Mouse (Mus musculus): ENCODE results near the gene Nfkb2. TPM values are rescaled to one million over a fixed set of nuclear protein-coding genes. Genes with fewer than 3 reads are reported as not detected.

Nfkb2 gene
- 3.8 and 3.9 TPM in 2 replicates for polyA plus RNA-seq (2016; fragmentation: Nextera tagmentation; extraction: Ambion mirVana)

GRCm38 (mm10) chr19:46304216-46304841 lies at the start of gene Nfkb2:
Gene Nfkb2, plus strand, starts transcription at chr19:46304320.
- DNase-seq (ENCODE audit: extremely low spot score, low spot score) = peak; percentile 86
- Histone ChIP-seq H3K4me1 (peaks cover 43% of the 10 kb centered on the region), H3K36me3 (replicated peaks) (no peaks in the 10 kb centered on the region), H3K27ac (peak within 1 kb of the TSS; percentile 81), H3K9me3 (no peaks in the 10 kb centered on the region), H3K27me3 (ENCODE audit: poor library complexity, severe bottlenecking) (peaks cover 49% of the 10 kb centered on the region), H3K4me3 (peak within 1 kb of the TSS; percentile 63)
- under 1% methylated on average over 39 of the region's 39 CpGs for WGBS

DNA sequence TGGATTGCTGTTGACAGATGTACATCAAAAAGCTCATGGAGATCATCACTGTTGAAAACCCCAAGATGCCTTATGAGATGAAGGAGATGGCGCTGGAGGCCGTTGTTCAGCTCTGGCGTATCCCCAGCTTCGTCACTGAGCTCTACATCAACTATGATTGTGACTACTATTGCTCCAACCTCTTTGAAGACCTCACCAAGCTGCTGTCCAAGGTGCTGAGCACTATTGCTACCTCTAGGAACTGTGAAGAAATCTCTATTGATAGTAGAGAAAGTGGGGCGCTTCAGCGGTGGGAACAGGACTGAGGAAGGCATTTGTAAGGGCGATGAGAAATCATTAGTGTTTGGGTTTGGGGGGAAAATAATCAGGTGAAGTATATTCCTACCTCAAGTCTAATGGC lies 39.4 kb upstream of the Nfkb2 start:
- no peak for DNase-seq (ENCODE audit: extremely low spot score, low spot score)
- Histone ChIP-seq H3K27ac (no peak overlapping the region), H3K4me1 (no peaks in the 10 kb centered on the region), H3K36me3 (replicated peaks) (peaks cover 99% of the 10 kb centered on the region), H3K4me3 (no peak overlapping the region), H3K9me3 (no peaks in the 10 kb centered on the region), H3K27me3 (ENCODE audit: poor library complexity, severe bottlenecking) (no peaks in the 10 kb centered on the region)
- 90% methylated on average over 7 of the region's 7 CpGs for WGBS

DNA sequence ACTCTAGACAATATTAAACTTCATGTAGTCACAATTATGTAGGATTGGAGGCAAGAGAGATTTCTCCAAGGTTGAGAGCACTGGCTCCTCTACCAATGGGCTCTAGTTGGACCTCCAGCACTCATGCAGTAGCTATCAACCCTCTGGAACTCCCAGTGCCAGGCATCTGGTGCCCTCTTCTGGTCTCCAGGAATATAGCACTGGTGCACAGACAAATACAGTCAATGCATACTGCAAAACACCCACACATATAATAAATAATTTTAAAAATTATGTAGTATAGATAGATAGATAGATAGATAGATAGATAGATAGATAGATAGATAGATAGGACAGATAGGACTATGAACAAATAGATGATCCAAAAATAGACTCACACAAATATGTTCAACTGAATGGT lies 28.8 kb upstream of the Nfkb2 start:
- no peaks in the 10 kb centered on the region for H3K9me3 ChIP-seq
- H3K36me3 ChIP-seq (replicated peaks) = peaks cover 76% of the 10 kb centered on the region
- DNase-seq (ENCODE audit: extremely low spot score, low spot score) = no peak
- no peak overlapping the region for H3K4me3 ChIP-seq
- H3K27ac ChIP-seq = no peak overlapping the region
- no peaks in the 10 kb centered on the region for H3K27me3 ChIP-seq (ENCODE audit: poor library complexity, severe bottlenecking)
- no peaks in the 10 kb centered on the region for H3K4me1 ChIP-seq

- Histone ChIP-seq H3K27me3 (ENCODE audit: poor library complexity, severe bottlenecking) (no peaks in the 10 kb centered on the region), H3K27ac (no peak overlapping the region), H3K9me3 (no peaks in the 10 kb centered on the region), H3K36me3 (replicated peaks) (peaks cover 87% of the 10 kb centered on the region), H3K4me3 (no peak overlapping the region), H3K4me1 (no peaks in the 10 kb centered on the region)
- DNase-seq (ENCODE audit: extremely low spot score, low spot score) = no peak
- 93% methylated on average over 11 of the region's 11 CpGs for whole genome bisulfite sequencing
Measured at GRCm38 (mm10) chr19:46282081-46282849, 21.9 kb upstream of the Nfkb2 start.

- Histone ChIP-seq H3K36me3 (replicated peaks) (peaks cover 74% of the 10 kb centered on the region), H3K4me1 (no peaks in the 10 kb centered on the region), H3K4me3 (no peak overlapping the region), H3K27me3 (ENCODE audit: poor library complexity, severe bottlenecking) (no peaks in the 10 kb centered on the region), H3K9me3 (no peaks in the 10 kb centered on the region), H3K27ac (no peak overlapping the region)
- DNase-seq (ENCODE audit: extremely low spot score, low spot score) = no peak
- WGBS = 95% methylated on average over 4 of the region's 4 CpGs
Measured at GRCm38 (mm10) chr19:46284686-46285085, 19.4 kb upstream of the Nfkb2 start.

DNA sequence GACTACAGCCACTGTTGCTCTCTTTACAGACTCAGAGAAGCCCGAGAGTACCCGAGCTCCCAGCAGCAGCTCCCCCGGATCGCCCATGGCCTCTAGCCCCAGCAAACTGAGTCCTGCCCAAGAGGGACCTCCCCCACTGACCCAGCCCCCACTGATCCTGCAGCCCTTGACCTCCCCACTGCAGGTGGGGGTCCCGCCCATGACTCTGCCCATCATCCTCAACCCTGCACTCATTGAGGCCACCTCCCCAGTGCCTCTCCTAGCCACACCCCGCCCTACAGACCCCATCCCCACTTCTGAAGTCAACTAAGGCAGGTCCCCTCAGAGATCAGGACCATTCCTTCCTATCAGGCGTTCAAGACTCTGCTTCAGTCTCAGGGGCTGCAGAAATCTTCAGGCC lies 18.5 kb upstream of the Nfkb2 start:
- Histone ChIP-seq H3K36me3 (replicated peaks) (peaks cover 64% of the 10 kb centered on the region), H3K9me3 (no peaks in the 10 kb centered on the region), H3K27ac (no peak overlapping the region), H3K27me3 (ENCODE audit: poor library complexity, severe bottlenecking) (no peaks in the 10 kb centered on the region), H3K4me1 (no peaks in the 10 kb centered on the region), H3K4me3 (no peak overlapping the region)
- DNase-seq (ENCODE audit: extremely low spot score, low spot score) = no peak
- 89% methylated on average over 7 of the region's 7 CpGs for WGBS

GRCm38 (mm10) chr19:46286047-46286446 lies 18.1 kb upstream of the Nfkb2 start:
- Histone ChIP-seq H3K9me3 (no peaks in the 10 kb centered on the region), H3K4me3 (no peak overlapping the region), H3K36me3 (replicated peaks) (peaks cover 60% of the 10 kb centered on the region), H3K27me3 (ENCODE audit: poor library complexity, severe bottlenecking) (no peaks in the 10 kb centered on the region), H3K27ac (no peak overlapping the region), H3K4me1 (no peaks in the 10 kb centered on the region)
- 93% methylated on average over 6 of the region's 6 CpGs for WGBS
- DNase-seq (ENCODE audit: extremely low spot score, low spot score) = no peak

GRCm38 (mm10) chr19:46286926-46287325 lies 17.2 kb upstream of the Nfkb2 start:
- Histone ChIP-seq H3K27me3 (ENCODE audit: poor library complexity, severe bottlenecking) (no peaks in the 10 kb centered on the region), H3K36me3 (replicated peaks) (peaks cover 51% of the 10 kb centered on the region), H3K27ac (no peak overlapping the region), H3K9me3 (no peaks in the 10 kb centered on the region), H3K4me1 (no peaks in the 10 kb centered on the region), H3K4me3 (no peak overlapping the region)
- DNase-seq (ENCODE audit: extremely low spot score, low spot score) = no peak
- WGBS = 93% methylated on average over 3 of the region's 3 CpGs

DNA sequence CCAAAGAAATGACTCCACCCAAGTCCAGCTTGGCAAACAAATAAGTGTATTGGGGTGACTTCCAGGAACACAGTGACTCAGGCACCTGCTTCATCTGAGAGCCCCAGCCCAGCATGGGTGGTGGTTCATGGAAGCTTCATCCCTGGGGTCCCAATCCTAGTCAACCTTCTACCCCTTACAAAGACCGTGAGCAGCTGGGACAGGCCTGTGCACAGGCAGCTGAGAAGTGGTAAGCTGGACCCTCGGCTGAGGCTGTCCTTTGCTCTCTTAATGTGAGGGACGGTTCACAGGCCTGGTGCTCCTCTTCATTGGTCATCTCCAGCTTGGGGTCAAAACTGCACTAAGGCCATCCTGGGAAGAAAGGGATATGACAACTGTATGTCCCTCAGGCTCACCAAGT lies 16.6 kb upstream of the Nfkb2 start:
- H3K36me3 ChIP-seq (replicated peaks) = peaks cover 45% of the 10 kb centered on the region
- WGBS = 86% methylated on average over 3 of the region's 3 CpGs

DNA sequence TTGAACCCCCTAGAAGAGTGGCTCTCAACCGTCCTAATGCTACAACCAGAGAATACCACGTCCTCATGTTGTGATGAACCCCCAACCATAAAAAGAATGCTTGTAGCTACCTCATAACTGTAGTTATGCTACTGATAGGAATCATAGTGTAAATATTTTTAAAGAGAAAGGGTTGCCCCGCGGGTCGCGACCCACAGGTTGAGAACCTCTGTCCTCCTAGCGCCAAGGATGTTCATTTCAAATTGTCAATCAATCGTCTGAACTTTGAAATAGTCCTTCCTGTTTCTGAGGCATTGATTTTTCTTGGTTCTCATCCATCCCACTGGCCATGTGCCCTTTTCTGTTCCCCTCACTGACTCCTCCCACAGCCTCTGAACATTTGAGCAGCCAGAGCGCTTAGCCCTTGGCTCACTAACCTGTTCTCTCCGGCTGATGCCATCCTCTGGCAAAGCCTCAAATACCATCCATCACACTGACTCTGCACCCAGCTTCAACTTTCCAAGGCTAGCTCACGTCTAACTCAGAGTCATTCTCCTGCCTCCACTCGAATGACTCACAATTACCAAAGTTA lies 13.5 kb upstream of the Nfkb2 start:
- H3K4me3 ChIP-seq = no peak overlapping the region
- 75% methylated on average over 12 of the region's 12 CpGs for WGBS
- DNase-seq (ENCODE audit: extremely low spot score, low spot score) = no peak
- no peaks in the 10 kb centered on the region for H3K4me1 ChIP-seq
- H3K27ac ChIP-seq = no peak overlapping the region
- H3K9me3 ChIP-seq = no peaks in the 10 kb centered on the region
- H3K36me3 ChIP-seq (replicated peaks) = peaks cover 15% of the 10 kb centered on the region
- no peaks in the 10 kb centered on the region for H3K27me3 ChIP-seq (ENCODE audit: poor library complexity, severe bottlenecking)

More for the DNA sequence above, 16.6 kb upstream of the Nfkb2 start:
- Histone ChIP-seq H3K4me3 (no peak overlapping the region), H3K27ac (no peak overlapping the region), H3K27me3 (ENCODE audit: poor library complexity, severe bottlenecking) (no peaks in the 10 kb centered on the region), H3K4me1 (no peaks in the 10 kb centered on the region), H3K9me3 (no peaks in the 10 kb centered on the region)
- no peak for DNase-seq (ENCODE audit: extremely low spot score, low spot score)

DNA sequence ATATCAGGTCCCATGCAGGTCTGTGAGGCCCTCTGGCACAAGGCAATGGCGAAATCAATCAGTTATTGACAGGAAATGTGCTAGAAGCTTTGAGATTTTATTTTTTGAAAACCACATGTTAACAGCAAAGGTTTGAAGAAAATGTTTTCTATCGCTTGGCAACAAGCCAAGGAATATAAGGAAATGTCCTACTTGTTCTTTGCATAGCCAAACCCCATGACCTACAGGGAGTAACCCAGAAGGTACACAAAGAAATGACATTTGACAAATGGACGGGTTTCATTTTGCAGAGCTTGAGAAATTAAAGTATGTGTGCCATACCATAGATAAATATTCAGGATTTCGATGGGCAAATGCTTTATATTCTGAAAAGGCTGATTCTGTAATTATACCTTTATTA lies 7.2 kb upstream of the Nfkb2 start:
- 80% methylated on average over 4 of the region's 4 CpGs for WGBS

GRCm38 (mm10) chr19:46300294-46301045 lies 3.6 kb upstream of the Nfkb2 start:
- WGBS = 40% methylated on average over 8 of the region's 8 CpGs
- Histone ChIP-seq H3K27ac (no peak overlapping the region), H3K4me3 (no peak overlapping the region), H3K9me3 (no peaks in the 10 kb centered on the region), H3K36me3 (replicated peaks) (no peaks in the 10 kb centered on the region), H3K27me3 (ENCODE audit: poor library complexity, severe bottlenecking) (peaks cover 13% of the 10 kb centered on the region), H3K4me1 (peaks cover 20% of the 10 kb centered on the region)
- DNase-seq (ENCODE audit: extremely low spot score, low spot score) = no peak

More for the DNA sequence above, 7.2 kb upstream of the Nfkb2 start:
- Histone ChIP-seq H3K36me3 (replicated peaks) (no peaks in the 10 kb centered on the region), H3K9me3 (no peaks in the 10 kb centered on the region), H3K27ac (no peak overlapping the region), H3K4me3 (no peak overlapping the region), H3K4me1 (no peaks in the 10 kb centered on the region), H3K27me3 (ENCODE audit: poor library complexity, severe bottlenecking) (no peaks in the 10 kb centered on the region)
- DNase-seq (ENCODE audit: extremely low spot score, low spot score) = no peak

All from forebrain, embryonic 10.5 days (tissue).